Mouse (Mus musculus): ENCODE measurements around the gene Tssk2.

DNA sequence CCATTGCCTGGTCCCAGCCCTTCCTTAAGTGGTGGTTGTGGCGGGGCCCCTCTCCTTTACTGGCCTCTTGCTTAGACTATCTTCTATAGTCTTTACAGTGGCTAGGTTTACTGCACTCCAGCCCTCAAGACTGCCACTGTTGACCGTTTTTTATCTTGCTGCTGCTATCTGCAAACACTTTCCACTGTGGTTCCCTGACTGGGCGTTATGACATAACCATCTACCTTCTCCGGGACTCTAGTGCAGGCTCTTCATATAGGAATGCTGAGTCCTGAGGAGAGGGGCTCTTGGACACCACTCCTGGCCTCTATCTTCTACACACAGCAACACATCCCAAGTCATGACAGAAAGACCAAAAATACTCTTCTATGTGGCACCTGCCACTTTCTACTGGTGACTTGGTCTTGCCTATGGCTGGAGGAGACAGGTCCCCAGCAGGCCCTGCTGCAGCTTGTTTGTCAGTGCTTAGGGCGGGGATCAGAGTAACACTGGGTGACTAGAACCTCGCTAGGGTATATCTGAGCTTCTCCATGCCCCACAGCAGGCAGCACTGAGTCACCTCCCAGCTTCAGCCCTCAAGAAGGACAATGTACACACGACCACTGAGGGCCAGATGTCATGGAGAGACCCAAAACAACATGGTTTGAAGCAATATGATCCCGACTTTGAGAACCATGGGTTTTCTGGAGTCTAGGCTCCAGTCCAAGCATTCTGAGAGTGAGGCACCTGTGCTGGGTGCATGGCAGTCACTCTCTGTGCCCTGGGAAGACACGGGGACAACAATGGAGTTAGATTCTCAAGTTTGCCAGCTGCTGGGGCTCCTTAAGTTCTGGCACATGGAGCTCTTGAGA lies 35.4 kb downstream of the Tssk2 start:
- no peak for TF ChIP-seq GATA1 (IDR thresholded peaks at IDR 0.05; ENCODE audit: borderline replicate concordance, low read length)
- no peak for TF ChIP-seq FLI1 (IDR thresholded peaks at IDR 0.05; ENCODE audit: low read length)
